Mouse (Mus musculus) stomach, postnatal 0 days (tissue): Measurements from ENCODE around the gene Ganc.

ENCODE experiments used
- CTCF ChIP-seq: IDR thresholded peaks from 2 replicates; pipeline ENCODE4 v1.5.1; 2016; ENCODE audit warnings: antibody characterized with exemption, low read depth, mild to moderate bottlenecking, moderate library complexity
- EP300 ChIP-seq: optimal IDR thresholded peaks from 2 replicates; pipeline ENCODE3; 2016; ENCODE audit warnings: antibody characterized with exemption

DNA sequence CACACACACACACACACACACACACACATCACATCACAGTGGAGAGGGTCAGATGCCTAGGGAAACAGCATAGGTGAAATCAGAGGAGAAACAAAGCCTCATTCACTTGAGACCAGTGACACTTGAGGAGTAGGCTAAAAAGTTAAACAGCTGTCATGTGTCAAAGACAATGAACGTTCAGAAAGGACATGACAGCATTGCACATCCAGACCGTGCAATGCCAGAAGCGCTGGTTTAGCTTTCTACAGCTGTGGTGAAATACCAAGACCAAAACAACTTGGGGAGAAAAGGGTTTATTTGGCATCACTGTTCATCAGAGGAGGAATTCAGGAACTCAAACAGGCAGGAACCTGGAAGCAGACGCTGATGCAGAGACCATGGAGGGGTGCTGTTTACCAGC lies 89.6 kb downstream of the Ganc start:
- TF ChIP-seq EP300 (no peak), CTCF (no peak)
